Mouse (Mus musculus) activated CD4-positive, CD25-positive, alpha-beta regulatory T cell, adult 9 weeks (primary cell): ENCODE data around the gene Atpaf1. TPM values are rescaled to one million over a fixed set of nuclear protein-coding genes. Genes with fewer than 3 reads are reported as not detected.

Source experiments
- polyA plus RNA-seq: library from polyadenylated mRNA; unstranded; fragments of 100-300 nt; shearing (Covaris generic); gene quantifications from one replicate; pipeline ENCODE4 v1.2.1, GENCODE M21; 2017

Gene Atpaf1
- polyA plus RNA-seq: 27.1 TPM

GRCm38 (mm10) chr4:115784769-115785510, at the start of gene Atpaf1:
Atpaf1 (plus strand) TSS chr4:115784812.

GRCm38 (mm10) chr4:115737551-115738041, 47.0 kb upstream of the Atpaf1 start, which contains the start of gene Efcab14:
Efcab14 (plus strand) TSS chr4:115737744.

GRCm38 (mm10) chr4:115780918-115781317, 3.7 kb upstream of the Atpaf1 start, which contains the start of gene Tex38:
Tex38 (minus strand) TSS chr4:115781018.

GRCm38 (mm10) chr4:115827888-115828571, 43.4 kb downstream of the Atpaf1 start, which contains the start of gene Mob3c:
Mob3c (plus strand) TSS chr4:115828092.

GRCm38 (mm10) chr4:115838696-115839641, 54.4 kb downstream of the Atpaf1 start, which contains the start of gene Mknk1:
Mknk1 (plus strand) TSS chr4:115839198.

Other genes with a start within 250 kb of the Atpaf1 start
- not detected for gene Cyp4a31, start 221.2 kb upstream of the Atpaf1 start, polyA plus RNA-seq
- not detected for gene Cyp4a32, start 183.8 kb upstream of the Atpaf1 start, polyA plus RNA-seq
- not detected for gene Cyp4b1, start 137.1 kb upstream of the Atpaf1 start, polyA plus RNA-seq
- gene Efcab14, start 47.1 kb upstream of the Atpaf1 start, polyA plus RNA-seq: 65.7 TPM
- gene Tex38, start 3.8 kb upstream of the Atpaf1 start, polyA plus RNA-seq: not detected
- gene Mob3c, start 43.3 kb downstream of the Atpaf1 start, polyA plus RNA-seq: 28.4 TPM
- 70.6 TPM for gene Mknk1, start 54.4 kb downstream of the Atpaf1 start, polyA plus RNA-seq
- not detected for gene Kncn, start 99.6 kb downstream of the Atpaf1 start, polyA plus RNA-seq
- not detected for gene 6430628N08Rik, start 105.9 kb downstream of the Atpaf1 start, polyA plus RNA-seq
- gene Dmbx1, start 155.1 kb downstream of the Atpaf1 start, polyA plus RNA-seq: not detected
- gene Faah, start 233.1 kb downstream of the Atpaf1 start, polyA plus RNA-seq: 129 TPM